Comparison of ENCODE assay signal across 18 mouse cellular contexts in genomic region chr4:111200100-111200499, GRCm38 (mm10).
DNase-seq lines count a peak whose midpoint lies in the region; ATAC-seq and TF ChIP-seq lines count a peak whose summit lies in the region.
"Had no signal": no experiment of that assay in that cellular context is flagged by ENCODE, and none has a peak within 500 bp of the region (broad histone marks: within the 10 kb centered on the region; RNA-seq: fewer than 3 reads in every experiment).

No protein-coding gene starts in this region.

- no peak for ATAC-seq in liver, embryonic 12.5 days
- ATAC-seq in midbrain, embryonic 11.5 days (ENCODE audit: low FRiP score), result no peak
- ATAC-seq: activated CD4-positive, CD25-positive, alpha-beta regulatory T cell, adult 4 months; forebrain, embryonic 13.5 days; inflammation-experienced regulatory T-cells, adult 6 months had no signal

- DNase-seq in liver, adult 2 months (ENCODE audit: extremely low read depth, low read depth, low spot score), result peak; percentile 39
- peak; percentile 4 for DNase-seq in brain, embryonic 14.5 days (ENCODE audit: low read depth)
- DNase-seq in kidney, adult 11 months, result peak; percentile 69
- DNase-seq in kidney, postnatal 14 days, result peak; percentile 62
- no peak for DNase-seq in midbrain, embryonic 11.5 days (ENCODE audit: low spot score, missing footprints)
- no peak for DNase-seq in heart, postnatal 36 days
- no peak for DNase-seq in gastrocnemius, adult 2 months
- DNase-seq: cerebellum, postnatal 14 days; heart, adult 18-20 months; heart, postnatal 10 days; midbrain, embryonic 14.5 days; thymus, postnatal 25 days had no signal

- intact Hi-C loops in heart, postnatal 36 days (cut with DNase I), result no loop called here
- intact Hi-C loops in gastrocnemius, adult 2 months (cut with DNase I), result no loop called here

- H3K36me3 ChIP-seq in liver, adult 2 months (ENCODE audit: control insufficient read depth, insufficient read depth, low read length), result no peaks in the 10 kb centered on the region
- H3K36me3 ChIP-seq in liver, embryonic 12.5 days, result no peaks in the 10 kb centered on the region
- no peaks in the 10 kb centered on the region for H3K36me3 ChIP-seq in midbrain, embryonic 11.5 days (ENCODE audit: control insufficient read depth, insufficient read depth, low read length)
- H3K36me3 ChIP-seq: embryonic facial prominence, embryonic 15.5 days; limb, embryonic 10.5 days had no signal

- H3K4me1 ChIP-seq in liver, adult 2 months (ENCODE audit: control insufficient read depth, insufficient read depth, low read length), result no peaks in the 10 kb centered on the region
- no peaks in the 10 kb centered on the region for H3K4me1 ChIP-seq in liver, embryonic 12.5 days
- H3K4me1 ChIP-seq in midbrain, embryonic 11.5 days (ENCODE audit: control insufficient read depth, insufficient read depth, low read length), result no peaks in the 10 kb centered on the region
- H3K4me1 ChIP-seq: embryonic facial prominence, embryonic 15.5 days; forebrain, embryonic 13.5 days had no signal

- H3K27ac ChIP-seq in liver, adult 2 months (replicated peaks; ENCODE audit: insufficient read depth, low read depth, low read length), result no peak overlapping the region
- no peak overlapping the region for H3K27ac ChIP-seq in liver, embryonic 12.5 days
- H3K27ac ChIP-seq in midbrain, embryonic 11.5 days (ENCODE audit: low read depth, low read length), result no peak overlapping the region
- H3K27ac ChIP-seq in gastrocnemius, adult 2 months, result no peak overlapping the region
- H3K27ac ChIP-seq: embryonic facial prominence, embryonic 15.5 days; forebrain, embryonic 13.5 days; limb, embryonic 10.5 days had no signal

- no peak overlapping the region for H3K4me3 ChIP-seq in liver, adult 2 months (ENCODE audit: insufficient read depth, low read depth, low read length)
- no peak overlapping the region for H3K4me3 ChIP-seq in liver, embryonic 12.5 days
- H3K4me3 ChIP-seq in midbrain, embryonic 11.5 days (ENCODE audit: low read depth, low read length), result no peak overlapping the region
- H3K4me3 ChIP-seq in gastrocnemius, adult 2 months, result no peak overlapping the region
- H3K4me3 ChIP-seq: embryonic facial prominence, embryonic 15.5 days; forebrain, embryonic 13.5 days; limb, embryonic 10.5 days had no signal

- no peak overlapping the region for H3K4me2 ChIP-seq in liver, embryonic 12.5 days
- no peak overlapping the region for H3K4me2 ChIP-seq in midbrain, embryonic 11.5 days
- H3K4me2 ChIP-seq: embryonic facial prominence, embryonic 15.5 days; forebrain, embryonic 13.5 days had no signal

- WGBS in liver, adult 2 months, result 5% methylated on average over 2 of the region's 2 CpGs
- 66% methylated on average over 2 of the region's 2 CpGs for WGBS in liver, embryonic 12.5 days (ENCODE audit: insufficient replicate concordance)
- WGBS in midbrain, embryonic 11.5 days, result 62% methylated on average over 2 of the region's 2 CpGs

- H3K9ac ChIP-seq in liver, adult 2 months (ENCODE audit: low read depth, low read length), result no peak overlapping the region
- no peak overlapping the region for H3K9ac ChIP-seq in liver, embryonic 12.5 days
- H3K9ac ChIP-seq in midbrain, embryonic 11.5 days (ENCODE audit: low read length), result no peak overlapping the region
- H3K9ac ChIP-seq: embryonic facial prominence, embryonic 15.5 days; forebrain, embryonic 13.5 days had no signal

- TF ChIP-seq CTCF in liver, adult 2 months (IDR thresholded peaks at IDR 0.05; ENCODE audit: low read depth, low read length), result no peak
- no peak for TF ChIP-seq CTCF in brain, embryonic 14.5 days (IDR thresholded peaks at IDR 0.05; ENCODE audit: borderline replicate concordance, extremely low read depth, insufficient read depth, insufficient read length)
- TF ChIP-seq CTCF in gastrocnemius, adult 2 months (IDR thresholded peaks at IDR 0.05), result no peak

- no peaks in the 10 kb centered on the region for H3K27me3 ChIP-seq in liver, adult 2 months (ENCODE audit: control insufficient read depth, insufficient read depth, low read length)
- no peaks in the 10 kb centered on the region for H3K27me3 ChIP-seq in liver, embryonic 12.5 days (replicated peaks)
- H3K27me3 ChIP-seq in midbrain, embryonic 11.5 days (ENCODE audit: control insufficient read depth, insufficient read depth, low read length), result no peaks in the 10 kb centered on the region
- H3K27me3 ChIP-seq: embryonic facial prominence, embryonic 15.5 days; forebrain, embryonic 13.5 days had no signal

- TF ChIP-seq POLR2A in liver, adult 2 months (IDR thresholded peaks at IDR 0.05; ENCODE audit: extremely low read depth, insufficient read depth, low read length), result no peak
- no peak for TF ChIP-seq POLR2A in brain, embryonic 14.5 days (IDR thresholded peaks at IDR 0.05; ENCODE audit: borderline replicate concordance, extremely low read depth, insufficient read depth, insufficient read length, poor library complexity, severe bottlenecking)

- no peaks in the 10 kb centered on the region for H3K79me2 ChIP-seq in liver, adult 2 months (ENCODE audit: control insufficient read depth, insufficient read depth, low read length)

- no peaks in the 10 kb centered on the region for H3K9me3 ChIP-seq in liver, embryonic 12.5 days (replicated peaks)
- no peaks in the 10 kb centered on the region for H3K9me3 ChIP-seq in midbrain, embryonic 11.5 days (ENCODE audit: control insufficient read depth, low read length)
- H3K9me3 ChIP-seq: embryonic facial prominence, embryonic 15.5 days; forebrain, embryonic 13.5 days; limb, embryonic 10.5 days had no signal

Comparison
In these comparisons a context has a peak if more than half of its experiments do, and no peak if none do; other contexts are left out.
1. DNase-seq: peak in liver, adult 2 months (single experiment), brain, embryonic 14.5 days (single experiment), kidney, adult 11 months (single experiment) and kidney, postnatal 14 days (single experiment); none in midbrain, embryonic 11.5 days (single experiment), heart, postnatal 36 days (0 of 2) and gastrocnemius, adult 2 months (single experiment).